Mouse (Mus musculus) testis, postnatal 14 days (tissue): ENCODE data around the gene Gm10338.
"Not testable (repeated sequence)": the region's sequence is repeated elsewhere in the genome, so short reads cannot be mapped to it uniquely, and the experiment has no call there.

ENCODE experiments used
- DNase-seq: peaks from one replicate; pipeline ENCODE4 v3.0.0; 2021; ENCODE audit warnings: low spot score

Gm10338 gene

GRCm38 (mm10) chr14:7595492-7595891 is at the start of gene Gm10338:
TSS of gene Gm10338 (minus strand) at chr14:7595592.
- DNase-seq, result not testable (repeated sequence)

GRCm38 (mm10) chr14:7643872-7644271 is 48.5 kb upstream of the Gm10338 start, which contains the start of gene Gm10128:
TSS of gene Gm10128 (minus strand) at chr14:7643972.
- DNase-seq, result not testable (repeated sequence)

GRCm38 (mm10) chr14:7568382-7568781 is 27.0 kb downstream of the Gm10338 start, which contains the start of gene Gm3558:
TSS of gene Gm3558 (minus strand) at chr14:7568566.
- DNase-seq, result not testable (repeated sequence)

GRCm38 (mm10) chr14:7567890-7568289 is 27.5 kb downstream of the Gm10338 start:
- DNase-seq, result not testable (repeated sequence)

GRCm38 (mm10) chr14:7567266-7567665 is 28.1 kb downstream of the Gm10338 start:
- DNase-seq, result not testable (repeated sequence)
